Comparison of ENCODE assay signal across 8 mouse cellular contexts in genomic region chr6:6862611-6863010, GRCm38 (mm10). TPM values are rescaled to one million over a fixed set of nuclear protein-coding genes. Genes with fewer than 3 reads are reported as not detected.
A peak's percentile ranks its signal among the peaks of the same experiment; 100 is the strongest.
DNase-seq lines count a peak whose midpoint lies in the region; ATAC-seq and TF ChIP-seq lines count a peak whose summit lies in the region.

No protein-coding gene starts in this region.

- under 1% methylated on average over 23 of the region's 23 CpGs for WGBS in heart, embryonic 13.5 days
- WGBS in forebrain, embryonic 14.5 days = under 1% methylated on average over 23 of the region's 23 CpGs
- WGBS in midbrain, embryonic 14.5 days = under 1% methylated on average over 23 of the region's 23 CpGs
- WGBS in cerebellum, adult 2 months = 1% methylated on average over 23 of the region's 23 CpGs

- peaks cover 96% of the 10 kb centered on the region for H3K27me3 ChIP-seq in heart, embryonic 13.5 days (replicated peaks)
- peaks cover 48% of the 10 kb centered on the region for H3K27me3 ChIP-seq in forebrain, embryonic 14.5 days (replicated peaks; ENCODE audit: control insufficient read depth, insufficient read depth, low read length)
- peaks cover 90% of the 10 kb centered on the region for H3K27me3 ChIP-seq in midbrain, embryonic 14.5 days (ENCODE audit: control insufficient read depth, insufficient read depth, low read length)
- H3K27me3 ChIP-seq in cerebellum, adult 2 months (ENCODE audit: control insufficient read depth, insufficient read depth, low read length) = peaks cover 33% of the 10 kb centered on the region

- H3K4me2 ChIP-seq in heart, embryonic 13.5 days = peak overlapping the region; percentile 88
- peak overlapping the region; percentile 65 for H3K4me2 ChIP-seq in forebrain, embryonic 14.5 days (ENCODE audit: low read length)
- H3K4me2 ChIP-seq in midbrain, embryonic 14.5 days (ENCODE audit: low read length) = peak overlapping the region; percentile 58

- DNase-seq in heart, adult 9 months (ENCODE audit: low spot score in 2 of 2) = no peak
- DNase-seq in adrenal gland, postnatal 14 days = peak; percentile 48
- DNase-seq in forebrain, embryonic 14.5 days (ENCODE audit: low spot score) = peak; percentile 93
- peak; percentile 68 for DNase-seq in left cerebral cortex, adult 11 months (ENCODE audit: low spot score)
- DNase-seq in midbrain, embryonic 14.5 days = peak; percentile 86
- DNase-seq in gastrocnemius, postnatal 36 days = no peak
- no peak for DNase-seq in cerebellum, adult 2 months

- no peak overlapping the region for H3K9ac ChIP-seq in heart, embryonic 13.5 days
- peak overlapping the region; percentile 86 for H3K9ac ChIP-seq in forebrain, embryonic 14.5 days (ENCODE audit: low read length)
- H3K9ac ChIP-seq in midbrain, embryonic 14.5 days (replicated peaks; ENCODE audit: low read length) = no peak overlapping the region

- intact Hi-C loops in gastrocnemius, postnatal 36 days (cut with DNase I) = no loop called here

- TF ChIP-seq CTCF in cerebellum, adult 2 months (IDR thresholded peaks at IDR 0.05; ENCODE audit: borderline replicate concordance, insufficient read depth, low read depth, low read length) = no peak

- no peak overlapping the region for H3K27ac ChIP-seq in heart, embryonic 13.5 days (replicated peaks)
- H3K27ac ChIP-seq in forebrain, embryonic 14.5 days (ENCODE audit: low read depth, low read length) = peak overlapping the region; percentile 98
- no peak overlapping the region for H3K27ac ChIP-seq in midbrain, embryonic 14.5 days (replicated peaks; ENCODE audit: low read depth, low read length)
- no peak overlapping the region for H3K27ac ChIP-seq in cerebellum, adult 2 months (ENCODE audit: insufficient read depth, low read length)

- TF ChIP-seq POLR2A in cerebellum, adult 2 months (IDR thresholded peaks at IDR 0.05; ENCODE audit: borderline replicate concordance, insufficient read depth, low read length) = no peak

- H3K36me3 ChIP-seq in heart, embryonic 13.5 days = no peaks in the 10 kb centered on the region
- H3K36me3 ChIP-seq in forebrain, embryonic 14.5 days (ENCODE audit: control insufficient read depth, insufficient read depth, low read length) = no peaks in the 10 kb centered on the region
- no peaks in the 10 kb centered on the region for H3K36me3 ChIP-seq in midbrain, embryonic 14.5 days (ENCODE audit: control insufficient read depth, insufficient read depth, low read length)

- peaks cover 38% of the 10 kb centered on the region for H3K4me1 ChIP-seq in heart, embryonic 13.5 days
- H3K4me1 ChIP-seq in forebrain, embryonic 14.5 days (ENCODE audit: control insufficient read depth, insufficient read depth, low read length) = no peaks in the 10 kb centered on the region; the same call in 1 of the 2 replicates
- H3K4me1 ChIP-seq in midbrain, embryonic 14.5 days (ENCODE audit: control insufficient read depth, insufficient read depth, low read length) = peaks cover 6% of the 10 kb centered on the region; the same call in 1 of the 2 replicates
- peaks cover 2% of the 10 kb centered on the region for H3K4me1 ChIP-seq in cerebellum, adult 2 months (ENCODE audit: control insufficient read depth, insufficient read depth, low read length)

- peak overlapping the region; percentile 59 for H3K4me3 ChIP-seq in heart, embryonic 13.5 days
- H3K4me3 ChIP-seq in forebrain, embryonic 14.5 days (ENCODE audit: low read depth, low read length) = peak overlapping the region; percentile 50
- H3K4me3 ChIP-seq in midbrain, embryonic 14.5 days (replicated peaks; ENCODE audit: low read depth, low read length) = peak overlapping the region; percentile 35
- H3K4me3 ChIP-seq in cerebellum, adult 2 months (replicated peaks; ENCODE audit: insufficient read depth, low read depth, low read length) = no peak overlapping the region

- H3K9me3 ChIP-seq in heart, embryonic 13.5 days = no peaks in the 10 kb centered on the region
- no peaks in the 10 kb centered on the region for H3K9me3 ChIP-seq in forebrain, embryonic 14.5 days (replicated peaks; ENCODE audit: control insufficient read depth, low read length)
- H3K9me3 ChIP-seq in midbrain, embryonic 14.5 days (ENCODE audit: control insufficient read depth, low read length) = no peaks in the 10 kb centered on the region

- no peak; the same call in 1 of the 2 replicates for ATAC-seq in heart, embryonic 13.5 days (ENCODE audit: extremely low read depth, insufficient number of reproducible peaks, low FRiP score, low TSS enrichment)
- ATAC-seq in forebrain, embryonic 14.5 days = peak; percentile 73
- ATAC-seq in midbrain, embryonic 14.5 days (ENCODE audit: low FRiP score, low TSS enrichment) = peak; percentile 74; the same call in 1 of the 2 replicates

RNA-seq across cellular contexts. Expression of gene Dlx6, which starts 0.5 kb away (rescaled TPM):
- not detected in 2 replicates for polyA plus RNA-seq in heart, embryonic 13.5 days (2015; fragmentation: Nextera tagmentation; extraction: Ambion mirVana)
- total RNA-seq in adrenal gland, postnatal 14 days (2021) = not detected in 2 replicates
- 4.4 and 5.8 TPM in 2 replicates for polyA plus RNA-seq in forebrain, embryonic 14.5 days (2014; fragmentation: Nextera tagmentation; extraction: Ambion mirVana)
- polyA plus RNA-seq in midbrain, embryonic 14.5 days (2014; fragmentation: Nextera tagmentation; extraction: Ambion mirVana) = not detected in 2 replicates
- not detected for total RNA-seq in gastrocnemius, postnatal 36 days (2021)
- not detected in 2 replicates for polyA plus RNA-seq in cerebellum, adult 2 months (2012; rRNA removed)

RNA-seq across cellular contexts. Expression of gene Dlx5, which starts 19.3 kb away (rescaled TPM):
- polyA plus RNA-seq in heart, embryonic 13.5 days (2015; fragmentation: Nextera tagmentation; extraction: Ambion mirVana) = 0.94 and 1.1 TPM in 2 replicates
- 0.26 and 0.96 TPM in 2 replicates for total RNA-seq in adrenal gland, postnatal 14 days (2021)
- 55.7 and 77.2 TPM in 2 replicates for polyA plus RNA-seq in forebrain, embryonic 14.5 days (2014; fragmentation: Nextera tagmentation; extraction: Ambion mirVana)
- polyA plus RNA-seq in midbrain, embryonic 14.5 days (2014; fragmentation: Nextera tagmentation; extraction: Ambion mirVana) = 0.26 and 0.82 TPM in 2 replicates
- not detected for total RNA-seq in gastrocnemius, postnatal 36 days (2021)
- not detected in 2 replicates for polyA plus RNA-seq in cerebellum, adult 2 months (2012; rRNA removed)

Comparison
In these comparisons a context has a peak if more than half of its experiments do, and no peak if none do; other contexts are left out.
1. DNase-seq: peak in adrenal gland, postnatal 14 days (single experiment), forebrain, embryonic 14.5 days (single experiment), left cerebral cortex, adult 11 months (single experiment) and midbrain, embryonic 14.5 days (single experiment); none in heart, adult 9 months (0 of 2), gastrocnemius, postnatal 36 days (0 of 2) and cerebellum, adult 2 months (0 of 2).
2. RNA of gene Dlx5, which starts 19.3 kb away (polyA plus RNA-seq): 55.7 to 77.2 TPM in forebrain, embryonic 14.5 days; 0.94 to 1.1 TPM in heart, embryonic 13.5 days, 0.26 to 0.82 TPM in midbrain, embryonic 14.5 days and not detected in cerebellum, adult 2 months; every median in the first group is over 10 times any median in the second.
3. Peak in every context shown above with its lines, with median percentiles within 50 percentile points of each other: H3K4me2 ChIP-seq.